Mouse (Mus musculus) regulatory T cell (primary cell): ENCODE results near the gene Olfr492.

ENCODE experiments used
- in situ Hi-C: fragments of 300-600 bp; cut with MboI, MseI; formaldehyde crosslinking; loops from one replicate; pipeline ENCODE4 v1.15.1; 2025; ENCODE audit warnings: high pct_unique_total_duplicates

The Olfr492 gene

GRCm38 (mm10) chr7:108323574-108323973 lies at the start of gene Olfr492:
TSS of gene Olfr492 (minus strand) at chr7:108323674.
- in situ Hi-C loops: no loop called here

GRCm38 (mm10) chr7:108365035-108365434 lies 41.6 kb upstream of the Olfr492 start, which contains the start of gene Olfr494:
TSS of gene Olfr494 (plus strand) at chr7:108365335.
- in situ Hi-C loops: no loop called here

DNA sequence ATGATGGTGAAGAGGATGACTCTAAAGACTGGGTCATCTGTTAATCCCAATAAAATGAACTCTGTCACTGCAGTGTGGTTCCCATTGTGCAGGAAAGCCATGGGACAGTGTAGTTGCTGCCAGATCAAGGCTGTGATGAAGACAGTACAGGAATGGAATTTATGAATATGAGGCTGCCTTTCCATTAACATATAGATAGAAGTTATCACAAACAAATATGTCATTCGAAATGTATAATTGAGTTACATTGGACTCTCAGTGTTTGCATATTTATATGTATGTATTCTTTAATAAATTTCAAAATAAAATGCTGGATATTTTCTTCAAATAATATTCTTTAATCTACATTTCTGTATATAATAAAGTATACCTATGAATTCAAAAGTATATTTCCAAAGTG lies 23.4 kb upstream of the Olfr492 start, which contains the start of gene Olfr493:
Gene Olfr493 (minus strand): TSS at position 101 of the 400 bp plus-strand sequence.
- in situ Hi-C loops: no loop called here

- in situ Hi-C loops: no loop called here
These were observed 10.3 kb downstream of the Olfr492 start, which contains the start of gene Olfr491 for GRCm38 (mm10) chr7:108313151-108313550. TSS of gene Olfr491 (plus strand) at chr7:108313451.

DNA sequence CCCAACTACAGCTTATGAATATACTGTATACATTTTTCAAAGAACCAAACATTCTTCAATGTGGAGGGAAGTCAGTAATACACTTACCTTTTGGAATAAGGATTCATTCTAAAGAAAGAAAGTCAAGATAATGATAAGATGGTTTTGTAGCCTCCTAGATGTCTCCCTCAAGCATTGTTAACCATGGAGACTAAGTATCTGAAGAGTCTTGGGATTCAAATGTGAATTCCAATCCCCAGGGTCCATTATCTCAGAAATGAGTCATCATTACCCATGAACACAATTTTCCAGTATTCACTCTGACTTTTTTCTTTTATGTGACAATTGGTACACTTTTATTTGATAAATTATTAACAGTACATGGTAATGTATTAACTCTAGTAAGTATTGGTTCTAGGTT lies 34.6 kb downstream of the Olfr492 start, which contains the start of gene Olfr490:
Gene Olfr490 (minus strand): TSS at position 101 of the 400 bp plus-strand sequence.
- in situ Hi-C loops: no loop called here
